Mouse (Mus musculus) left cerebral cortex, postnatal 10 days (tissue): ENCODE data around the gene Muc5ac. TPM values are rescaled to one million over a fixed set of nuclear protein-coding genes. Genes with fewer than 3 reads are reported as not detected.

ENCODE experiments used
- DNase-seq, 2 experiments: peaks; one replicate each; pipeline ENCODE4 v3.0.0; 2021 to 2022; ENCODE audit warnings: low spot score in 2 of 2, mixed read lengths in 1 of 2; ENCODE audit errors: extremely low spot score in 1 of 2
- intact Hi-C: fragments of 180-260 bp; cut with DNase I; formaldehyde crosslinking; loops from one replicate; pipeline ENCODE4 v1.15.1; 2025
- total RNA-seq, 2 experiments: library from RNA; stranded (reverse); gene quantifications; 2 replicates each; pipeline ENCODE4 v1.2.3; 2021

Gene Muc5ac
- total RNA-seq, 2 experiments from 2014 or later, result not detected

DNA sequence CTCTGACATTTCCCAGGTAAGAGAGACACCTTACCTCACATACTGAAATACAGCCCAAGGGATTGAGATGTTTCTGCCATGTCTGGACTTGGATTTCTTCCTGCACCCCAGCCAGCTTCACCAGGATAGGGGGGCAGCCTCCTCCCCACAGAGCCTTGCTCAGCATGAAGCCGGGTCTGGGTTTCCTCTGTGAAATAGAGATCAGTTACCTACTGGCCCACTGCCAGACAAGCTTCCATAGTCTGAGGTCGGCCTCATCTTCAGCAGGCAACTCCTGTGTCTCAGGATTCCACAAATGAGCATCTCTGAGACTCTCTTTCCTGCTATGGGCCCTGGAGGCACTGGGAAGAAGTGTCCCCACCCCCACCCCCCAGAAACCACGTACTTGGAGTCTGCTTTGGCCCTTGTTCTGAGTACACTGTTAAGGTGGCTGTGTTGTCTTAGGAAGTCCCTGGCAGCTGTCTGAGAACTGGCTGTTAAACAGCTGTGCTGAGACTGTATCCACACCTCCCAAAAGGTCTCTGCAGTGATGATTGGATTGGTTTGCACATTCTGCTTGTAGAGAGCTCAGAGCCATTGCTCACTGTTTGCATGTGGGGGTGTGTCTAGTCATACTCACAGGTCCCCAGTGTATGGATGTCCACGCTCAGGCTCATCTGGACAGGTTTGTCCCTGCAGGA is 34.0 kb downstream of the Muc5ac start:
- intact Hi-C loops, result no loop called here
- no peak for DNase-seq

DNA sequence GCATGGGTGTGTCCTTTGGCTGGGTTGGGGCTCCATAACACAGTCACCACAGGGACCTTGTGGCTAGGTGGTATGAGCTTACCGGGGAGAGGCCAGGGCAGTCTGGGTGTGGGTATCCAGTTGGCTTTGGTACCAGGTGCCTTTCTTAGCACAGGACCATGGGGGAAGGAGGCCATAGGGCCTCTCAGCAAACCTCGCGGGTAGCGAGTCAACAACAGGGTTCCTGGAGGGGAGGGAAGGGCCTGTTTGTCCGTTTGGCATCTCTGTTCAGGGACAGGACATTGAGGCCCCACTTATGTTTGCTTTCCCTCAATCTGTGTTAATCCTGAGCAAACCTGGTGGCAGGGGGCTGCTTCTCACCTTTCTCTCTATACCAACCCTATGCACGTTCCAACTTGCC is 34.9 kb downstream of the Muc5ac start:
- intact Hi-C loops, result no loop called here
- DNase-seq, result no peak

DNA sequence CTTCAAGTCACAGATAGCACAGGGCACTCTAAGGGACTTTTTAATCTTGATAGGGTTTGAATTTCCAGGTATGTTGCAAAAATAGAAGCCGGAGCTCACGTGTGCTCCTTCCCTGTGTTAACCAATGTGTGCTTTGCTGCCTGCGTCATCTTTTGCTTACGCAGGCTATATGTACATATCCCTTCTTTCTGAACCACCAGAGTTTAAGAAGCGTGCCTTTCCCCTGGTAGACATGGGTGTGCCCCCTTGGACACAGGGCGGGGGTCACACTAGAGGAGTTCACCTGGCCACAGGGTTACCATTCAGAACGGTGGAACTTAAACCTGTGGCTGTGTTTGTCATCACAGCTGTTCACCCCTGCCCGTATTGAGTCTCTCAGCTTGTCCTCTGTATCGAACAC is 35.6 kb downstream of the Muc5ac start:
- intact Hi-C loops, result no loop called here

DNA sequence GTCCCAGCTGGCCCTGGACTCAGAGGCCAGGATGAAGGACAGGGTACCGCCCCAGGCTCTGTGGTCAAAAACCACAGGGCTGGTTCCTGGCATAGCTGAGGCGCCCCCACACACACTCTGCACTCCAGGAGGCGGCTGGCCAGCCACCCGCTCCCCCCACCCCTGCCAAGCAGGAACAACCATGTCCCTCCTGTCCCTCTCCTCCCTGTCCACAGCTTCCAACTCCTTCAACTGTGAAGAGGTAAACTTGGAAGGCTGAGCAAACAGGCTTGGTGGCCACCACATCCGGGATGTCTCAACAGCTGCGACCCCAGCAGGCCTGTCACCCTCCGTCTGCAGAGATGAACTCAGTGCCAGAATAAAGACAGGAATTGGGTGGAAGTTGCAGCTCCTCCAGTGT is 47.2 kb downstream of the Muc5ac start:
- DNase-seq, result no peak
- intact Hi-C loops, result no loop called here

More for the DNA sequence above, 35.6 kb downstream of the Muc5ac start:
- DNase-seq, result no peak

DNA sequence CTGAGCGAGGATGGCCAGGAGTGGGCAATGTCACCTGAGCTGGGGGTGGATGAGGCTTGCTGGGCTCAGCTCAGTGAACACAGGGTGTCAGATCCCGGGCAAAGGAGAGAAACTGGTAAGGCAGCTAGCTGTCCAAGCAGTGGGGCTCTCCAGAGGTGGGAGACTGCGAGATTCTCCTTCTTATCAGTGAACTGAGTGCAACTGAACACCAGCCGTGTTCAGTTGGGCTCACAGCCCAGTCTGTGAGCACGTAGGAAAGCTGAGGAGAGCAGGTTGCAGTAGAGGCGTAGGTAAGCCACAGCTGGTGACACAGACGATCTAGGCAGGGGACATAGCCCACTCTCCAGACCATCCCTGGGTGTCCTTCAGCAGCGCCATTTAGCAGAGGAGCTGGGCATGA is 47.7 kb downstream of the Muc5ac start:
- intact Hi-C loops, result no loop called here
- DNase-seq, result no peak

DNA sequence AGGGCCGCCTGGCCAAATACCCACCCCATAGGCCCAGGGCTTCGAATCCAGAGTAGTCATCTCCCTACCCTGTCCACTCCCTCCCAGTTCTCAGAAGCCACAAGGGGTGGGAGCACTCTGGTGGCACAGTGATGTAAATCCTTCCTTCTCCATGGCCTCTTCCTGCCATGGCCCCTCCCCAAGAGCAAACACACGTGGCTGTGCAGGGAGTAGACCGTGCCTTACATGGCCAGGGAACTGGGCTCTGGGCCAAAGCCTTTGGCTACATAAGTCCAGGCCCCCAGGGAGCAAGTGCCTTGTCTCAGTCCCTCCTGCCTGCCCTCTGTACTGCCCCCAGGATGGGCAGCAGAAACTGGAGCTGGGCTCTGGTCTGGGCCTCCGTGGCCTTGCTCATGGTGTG is 50.0 kb downstream of the Muc5ac start, which contains the start of gene Muc5b:
Muc5b (plus strand) TSS at position 292 of the 400 bp plus-strand sequence.
- peak in 1 of 2 experiments; percentile 70 for DNase-seq
- intact Hi-C loops, result no loop called here

DNA sequence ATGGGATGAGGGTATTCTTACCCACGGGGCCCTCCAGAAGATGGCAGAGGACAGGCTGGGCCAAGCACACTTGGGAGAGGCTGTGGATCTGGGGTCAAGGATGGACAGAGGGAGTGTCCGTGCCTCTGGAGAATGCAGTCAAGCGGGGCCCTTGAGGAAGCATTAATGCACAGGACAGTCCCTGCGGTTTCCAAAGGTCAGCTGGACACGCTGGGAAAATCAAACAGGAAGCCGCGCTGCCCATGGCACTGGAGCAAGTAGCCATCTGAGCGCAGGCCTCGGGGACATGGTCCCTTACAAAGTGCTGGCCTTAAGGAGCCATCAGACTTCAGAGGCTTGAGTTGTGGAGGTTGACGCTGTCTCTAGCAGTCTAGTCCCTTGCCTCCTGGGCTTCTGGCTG is 51.6 kb downstream of the Muc5ac start:
- DNase-seq, result no peak
- intact Hi-C loops, result no loop called here

DNA sequence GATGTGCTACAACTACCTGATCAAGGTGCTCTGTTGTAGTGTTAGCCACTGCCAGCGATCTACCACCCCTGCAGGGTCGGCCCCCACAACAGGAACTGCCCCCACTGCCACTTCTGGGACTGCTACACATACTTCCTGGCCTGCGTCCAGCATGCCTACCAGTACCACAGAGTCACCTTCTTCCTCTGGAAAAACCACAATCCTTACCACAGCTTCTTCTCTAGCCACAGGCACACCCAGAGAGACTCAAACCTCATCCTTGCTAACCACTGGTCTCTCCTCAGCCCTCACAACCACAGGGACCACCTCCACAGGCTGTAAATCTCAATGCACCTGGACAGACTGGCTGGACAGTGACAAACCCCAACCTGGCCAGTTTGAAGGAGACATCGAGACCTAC is 72.3 kb downstream of the Muc5ac start:
- intact Hi-C loops, result no loop called here
- no peak for DNase-seq

Other genes starting within 250 kb of the Muc5ac start
- 10 to 100 TPM; 69.2 to 71.1 TPM for gene Chid1, start 249.1 kb upstream of the Muc5ac start, total RNA-seq
- 100 to 1,000 TPM; 257 to 265 TPM for gene Ap2a2, start 226.8 kb upstream of the Muc5ac start, total RNA-seq
- not detected for gene Muc6, start 133.7 kb upstream of the Muc5ac start, total RNA-seq
- under 1 TPM; 0.34 to 0.55 TPM for gene Muc2, start 98.6 kb upstream of the Muc5ac start, total RNA-seq
- not detected for gene Muc5b, start 50.1 kb downstream of the Muc5ac start, total RNA-seq
- 100 to 1,000 TPM; 120 to 128 TPM for gene Tollip, start 129.5 kb downstream of the Muc5ac start, total RNA-seq
- 100 to 1,000 TPM; 175 TPM for gene Brsk2, start 160.8 kb downstream of the Muc5ac start, total RNA-seq